Mouse (Mus musculus): ENCODE measurements around the gene Mamdc4.
"Not testable (repeated sequence)": the region's sequence is repeated elsewhere in the genome, so short reads cannot be mapped to it uniquely, and the experiment has no call there.

The Mamdc4 gene

GRCm38 (mm10) chr2:25558774-25559173, 15.9 kb downstream of the Mamdc4 start:
- no peak for DNase-seq

GRCm38 (mm10) chr2:25557964-25558360, 16.7 kb downstream of the Mamdc4 start:
- no peak for DNase-seq

GRCm38 (mm10) chr2:25557221-25557963, 17.3 kb downstream of the Mamdc4 start, which contains the start of gene Edf1:
Gene Edf1 (plus strand): TSS chr2:25557847.
- peak; percentile 96 for DNase-seq

- DNase-seq, result peak; percentile 15
Observed at GRCm38 (mm10) chr2:25556296-25556695, 18.3 kb downstream of the Mamdc4 start.

GRCm38 (mm10) chr2:25555479-25555878, 19.2 kb downstream of the Mamdc4 start:
- peak; percentile 18 for DNase-seq

- DNase-seq, result not testable (repeated sequence)
Observed at GRCm38 (mm10) chr2:25553171-25553786, 21.4 kb downstream of the Mamdc4 start.

GRCm38 (mm10) chr2:25551186-25551585, 23.5 kb downstream of the Mamdc4 start:
- DNase-seq, result peak; percentile 67

- DNase-seq, result peak; percentile 28
Observed at GRCm38 (mm10) chr2:25549021-25549991, 25.3 kb downstream of the Mamdc4 start.

- peak; percentile 98 for DNase-seq
Observed at GRCm38 (mm10) chr2:25546811-25547491, 27.7 kb downstream of the Mamdc4 start, which contains the start of gene Traf2. Gene Traf2 (minus strand): TSS chr2:25546940.

- DNase-seq, result peak; percentile 25
Observed at GRCm38 (mm10) chr2:25545996-25546810, 28.4 kb downstream of the Mamdc4 start.

- no peak for DNase-seq
Observed at GRCm38 (mm10) chr2:25541644-25542367, 32.8 kb downstream of the Mamdc4 start.

- DNase-seq, result no peak
Observed at GRCm38 (mm10) chr2:25540541-25540948, 34.1 kb downstream of the Mamdc4 start.

- no peak for DNase-seq
Observed at GRCm38 (mm10) chr2:25536531-25536930, 38.1 kb downstream of the Mamdc4 start.

GRCm38 (mm10) chr2:25534866-25535182, 39.8 kb downstream of the Mamdc4 start:
- DNase-seq, result no peak

GRCm38 (mm10) chr2:25534178-25534865, 40.3 kb downstream of the Mamdc4 start:
- DNase-seq, result peak; percentile 82

GRCm38 (mm10) chr2:25533707-25534106, 40.9 kb downstream of the Mamdc4 start:
- no peak for DNase-seq

- DNase-seq, result no peak
Observed at GRCm38 (mm10) chr2:25526510-25527302, 47.9 kb downstream of the Mamdc4 start.
